Mouse (Mus musculus) megakaryocyte, embryonic 14.5 days (primary cell): ENCODE data around the gene Rnase13. TPM values are rescaled to one million over a fixed set of nuclear protein-coding genes. Genes with fewer than 3 reads are reported as not detected.

Source experiments
- H3K27me3 ChIP-seq: replicated peaks from 2 replicates; pipeline ENCODE3; 2012; ENCODE audit warnings: inconsistent platforms
- H3K36me3 ChIP-seq: replicated peaks from 2 replicates; pipeline ENCODE3; 2012; ENCODE audit warnings: low read length, inconsistent platforms, mixed read lengths
- H3K4me1 ChIP-seq: 2 replicates; pipeline ENCODE4 v1.6.1; 2012; ENCODE audit warnings: inconsistent platforms
- H3K4me3 ChIP-seq: replicated peaks from 2 replicates; pipeline ENCODE3; 2012; ENCODE audit warnings: moderate library complexity, mild to moderate bottlenecking, inconsistent platforms
- H3K9me3 ChIP-seq: 2 replicates; pipeline ENCODE4 v1.6.1; 2012; ENCODE audit warnings: inconsistent platforms
- FLI1 ChIP-seq: IDR thresholded peaks from 2 replicates; pipeline ENCODE4 v1.6.1; 2012; ENCODE audit warnings: low read length, inconsistent platforms, mixed read lengths
- GATA1 ChIP-seq: IDR thresholded peaks from 3 replicates; pipeline ENCODE4 v1.6.1; 2012; ENCODE audit warnings: mixed read lengths, low read length, inconsistent platforms, borderline replicate concordance
- polyA plus RNA-seq: library from polyadenylated mRNA; stranded (reverse); fragments of >175 nt; gene quantifications from 2 replicates; pipeline ENCODE4 v1.2.3, GENCODE M21; 2012; ENCODE audit warnings: low replicate concordance; ENCODE audit not compliant: insufficient read depth

Gene Rnase13
- polyA plus RNA-seq, 1 experiment, result not detected

DNA sequence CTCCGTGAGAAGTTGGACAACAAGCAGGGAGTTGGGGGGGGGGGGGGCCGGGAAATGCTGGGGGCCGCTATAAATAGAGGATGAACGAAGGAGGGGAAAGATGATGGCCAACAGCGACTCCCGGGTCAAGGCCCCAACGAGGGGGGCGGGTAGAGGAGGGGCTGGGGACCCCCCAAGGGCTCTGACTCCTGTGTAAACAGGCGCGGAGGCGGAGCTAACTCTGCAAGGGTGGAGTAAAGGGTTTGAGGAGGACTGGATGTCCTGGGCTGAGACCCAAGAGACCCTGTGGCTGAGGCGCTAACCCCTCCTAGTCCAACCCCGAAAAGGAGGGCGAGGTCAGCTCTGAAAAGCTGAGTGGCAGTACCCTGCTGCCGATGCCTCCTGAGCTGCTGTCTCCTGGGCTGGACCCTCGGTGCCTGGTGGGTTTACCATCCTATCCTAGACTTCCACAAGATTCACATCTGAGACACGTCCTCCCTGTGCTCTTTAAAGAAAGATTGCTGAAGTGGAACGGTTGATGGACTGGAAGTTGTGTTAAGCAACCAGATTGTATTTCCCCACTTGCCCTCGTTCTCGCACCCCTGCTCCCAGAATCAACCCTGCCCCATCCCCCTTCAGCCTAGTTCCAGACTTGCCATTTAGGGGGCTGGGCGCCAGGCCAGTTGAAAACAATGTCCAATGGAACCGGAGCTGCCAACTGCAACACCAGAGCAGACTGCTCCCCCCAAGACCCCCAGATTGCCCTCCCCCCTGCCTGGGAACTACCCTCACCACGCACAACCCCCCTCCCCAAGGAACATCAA lies 8.4 kb downstream of the Rnase13 start, which contains the start of gene Ndrg2:
Gene Ndrg2, minus strand, starts transcription at position 199 of the 803 bp plus-strand sequence.
- Histone ChIP-seq H3K9me3 (no peaks in the 10 kb centered on the region), H3K27me3 (peaks cover 66% of the 10 kb centered on the region), H3K36me3 (no peaks in the 10 kb centered on the region), H3K4me3 (peak within 1 kb of the TSS; percentile 91), H3K4me1 (peaks cover 29% of the 10 kb centered on the region)
- TF ChIP-seq FLI1 (no peak), GATA1 (no peak)

GRCm38 (mm10) chr14:51913062-51913959 lies 9.3 kb downstream of the Rnase13 start:
- Histone ChIP-seq H3K36me3 (no peaks in the 10 kb centered on the region), H3K27me3 (peaks cover 63% of the 10 kb centered on the region), H3K9me3 (no peaks in the 10 kb centered on the region), H3K4me3 (peak overlapping the region; percentile 91), H3K4me1 (peaks cover 29% of the 10 kb centered on the region)
- TF ChIP-seq GATA1, result no peak
- no peak for TF ChIP-seq FLI1

DNA sequence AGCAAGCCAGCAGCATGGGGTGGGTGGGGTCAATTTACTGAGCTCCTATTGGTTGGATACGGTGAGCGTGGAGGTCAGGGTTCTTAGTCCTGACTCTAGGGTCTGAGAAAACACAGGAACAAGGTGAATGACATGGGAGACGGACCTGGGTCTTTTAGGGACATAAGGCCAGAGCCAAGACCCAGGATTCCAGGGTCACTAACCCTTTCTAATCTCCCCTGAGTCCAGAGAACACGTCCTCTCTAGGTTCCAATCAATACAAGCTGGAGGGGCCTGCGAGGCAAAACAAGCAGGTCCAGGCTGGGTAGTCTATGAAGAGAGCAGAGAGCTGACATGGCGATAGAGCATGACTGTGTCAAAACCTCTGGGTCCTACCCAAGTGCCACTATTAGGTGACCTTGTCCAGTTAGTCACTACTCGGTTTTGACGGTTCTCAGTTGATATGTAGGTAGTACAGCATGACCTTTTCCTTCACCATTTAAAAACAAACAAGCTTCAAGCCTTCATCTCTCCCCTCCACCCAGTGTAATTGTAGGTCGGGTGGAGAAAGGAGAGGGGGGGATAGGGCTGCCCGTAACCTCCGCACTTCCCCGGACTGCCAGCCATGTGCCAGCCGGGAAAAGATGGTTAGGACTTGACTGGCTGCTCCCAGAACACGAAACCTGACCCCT lies 10.0 kb downstream of the Rnase13 start:
- H3K4me1 ChIP-seq, result peaks cover 29% of the 10 kb centered on the region
- TF ChIP-seq FLI1, result no peak
- TF ChIP-seq GATA1, result no peak
- peaks cover 70% of the 10 kb centered on the region for H3K27me3 ChIP-seq
- peak overlapping the region; percentile 91 for H3K4me3 ChIP-seq
- H3K36me3 ChIP-seq, result no peaks in the 10 kb centered on the region
- no peaks in the 10 kb centered on the region for H3K9me3 ChIP-seq

- TF ChIP-seq FLI1, result no peak
- no peak for TF ChIP-seq GATA1
- Histone ChIP-seq H3K36me3 (no peaks in the 10 kb centered on the region), H3K27me3 (peaks cover 76% of the 10 kb centered on the region), H3K9me3 (no peaks in the 10 kb centered on the region), H3K4me3 (no peak overlapping the region), H3K4me1 (peaks cover 42% of the 10 kb centered on the region)
These were observed 11.3 kb downstream of the Rnase13 start for GRCm38 (mm10) chr14:51911301-51911700.

- Histone ChIP-seq H3K4me3 (peak overlapping the region; percentile 69), H3K4me1 (peaks cover 25% of the 10 kb centered on the region)
- no peak for TF ChIP-seq FLI1
- TF ChIP-seq GATA1, result no peak
These were observed 16.5 kb downstream of the Rnase13 start for GRCm38 (mm10) chr14:51906102-51906501.

GRCm38 (mm10) chr14:51904706-51905105 lies 17.9 kb downstream of the Rnase13 start:
- no peaks in the 10 kb centered on the region for H3K36me3 ChIP-seq
- peaks cover 25% of the 10 kb centered on the region for H3K4me1 ChIP-seq
- H3K27me3 ChIP-seq, result peaks cover 37% of the 10 kb centered on the region
- no peak overlapping the region for H3K4me3 ChIP-seq
- TF ChIP-seq GATA1, result no peak
- no peaks in the 10 kb centered on the region for H3K9me3 ChIP-seq

More at GRCm38 (mm10) chr14:51906102-51906501, 16.5 kb downstream of the Rnase13 start:
- Histone ChIP-seq H3K9me3 (no peaks in the 10 kb centered on the region), H3K27me3 (peaks cover 48% of the 10 kb centered on the region), H3K36me3 (no peaks in the 10 kb centered on the region)

DNA sequence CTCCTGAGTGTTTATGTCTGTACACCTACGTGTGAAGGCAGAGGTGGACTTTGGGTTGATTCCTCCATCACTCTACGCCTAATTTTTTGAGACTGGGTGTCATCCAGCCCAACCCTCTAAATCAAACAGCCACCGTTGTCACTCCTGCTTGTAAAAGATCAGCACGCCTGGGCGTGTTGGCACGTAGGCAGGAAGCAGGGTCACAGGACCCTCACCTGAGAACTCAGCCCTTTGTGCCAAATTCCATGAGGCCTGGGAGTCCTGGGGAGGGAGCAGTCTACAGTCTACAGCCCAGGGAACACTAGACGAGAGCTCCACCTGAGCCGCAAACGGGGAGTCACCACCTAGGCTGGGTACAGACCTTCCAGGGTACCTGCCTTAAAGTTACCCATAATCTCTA lies 18.8 kb downstream of the Rnase13 start:
- Histone ChIP-seq H3K4me1 (peaks cover 25% of the 10 kb centered on the region), H3K9me3 (no peaks in the 10 kb centered on the region), H3K36me3 (no peaks in the 10 kb centered on the region), H3K4me3 (no peak overlapping the region), H3K27me3 (peaks cover 35% of the 10 kb centered on the region)
- TF ChIP-seq FLI1 (no peak), GATA1 (no peak)

DNA sequence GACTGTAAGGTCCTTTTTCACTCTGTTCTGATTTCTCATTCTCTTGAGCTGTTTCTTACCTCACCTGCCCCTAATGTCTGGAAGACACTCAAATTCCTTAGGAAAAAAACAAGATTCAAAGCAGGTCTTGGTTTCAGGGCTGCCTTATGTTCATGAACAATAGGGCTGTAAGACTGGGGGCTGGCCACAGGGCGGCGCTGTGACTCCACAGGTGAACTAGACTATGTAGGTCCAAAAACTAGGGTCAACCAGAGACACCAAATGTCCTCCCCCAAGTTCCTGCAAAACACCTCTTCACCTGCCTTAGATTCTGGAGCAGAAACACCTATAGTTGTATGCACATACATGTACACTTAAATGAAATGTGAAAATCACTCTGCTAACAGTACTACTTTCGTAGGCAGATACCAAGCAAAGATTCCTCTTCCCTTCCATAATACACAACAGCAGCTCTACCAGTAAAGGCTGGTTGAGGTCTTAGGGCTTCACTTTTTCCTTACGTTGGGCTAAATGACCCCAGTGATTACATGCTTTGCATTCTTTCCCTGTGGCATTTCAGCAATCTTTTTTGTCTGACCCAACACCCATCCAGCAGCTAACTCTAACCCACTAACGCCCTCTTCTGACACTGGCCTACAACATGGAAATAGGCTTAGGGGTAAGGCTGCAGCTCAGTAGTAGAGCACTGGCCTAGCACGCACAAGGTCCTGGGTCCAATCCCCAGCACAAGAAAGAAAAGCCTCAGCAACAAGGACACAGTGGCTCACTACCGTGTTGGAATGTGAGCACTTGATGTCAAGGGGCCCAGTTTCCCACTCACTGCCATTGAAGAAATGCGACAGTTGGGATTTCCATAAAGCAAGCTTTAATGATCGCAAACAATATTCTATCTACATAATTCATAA lies 19.5 kb downstream of the Rnase13 start:
- Histone ChIP-seq H3K36me3 (no peaks in the 10 kb centered on the region), H3K4me1 (peaks cover 25% of the 10 kb centered on the region), H3K27me3 (peaks cover 29% of the 10 kb centered on the region), H3K9me3 (no peaks in the 10 kb centered on the region), H3K4me3 (no peak overlapping the region)
- TF ChIP-seq FLI1 (no peak), GATA1 (no peak)
